Mouse (Mus musculus): Measurements from ENCODE around the gene Yipf7. TPM values are rescaled to one million over a fixed set of nuclear protein-coding genes. Genes with fewer than 3 reads are reported as not detected.

The Yipf7 gene
- polyA plus RNA-seq (2017; shearing (Covaris generic)) = not detected

DNA sequence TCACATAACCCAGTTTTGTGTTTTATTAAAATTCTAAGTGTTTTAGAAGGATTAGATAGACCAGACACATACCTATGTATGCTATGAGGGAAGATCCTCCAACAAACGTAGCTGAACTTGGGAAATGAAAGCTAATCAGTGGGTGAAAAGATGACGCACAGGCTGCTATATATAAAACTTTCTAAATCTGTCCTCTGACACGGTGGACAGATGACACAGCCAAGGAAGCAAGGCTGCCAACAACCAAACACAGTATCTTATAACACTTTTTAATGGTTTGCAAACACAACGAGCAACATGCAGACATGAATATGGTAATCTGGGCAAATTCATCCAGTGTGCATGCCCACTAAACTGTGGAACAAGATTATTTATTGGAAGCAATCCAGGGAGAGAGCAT lies at the start of gene Yipf7:
Gene Yipf7 (minus strand): TSS at position 160 of the 400 bp plus-strand sequence.

DNA sequence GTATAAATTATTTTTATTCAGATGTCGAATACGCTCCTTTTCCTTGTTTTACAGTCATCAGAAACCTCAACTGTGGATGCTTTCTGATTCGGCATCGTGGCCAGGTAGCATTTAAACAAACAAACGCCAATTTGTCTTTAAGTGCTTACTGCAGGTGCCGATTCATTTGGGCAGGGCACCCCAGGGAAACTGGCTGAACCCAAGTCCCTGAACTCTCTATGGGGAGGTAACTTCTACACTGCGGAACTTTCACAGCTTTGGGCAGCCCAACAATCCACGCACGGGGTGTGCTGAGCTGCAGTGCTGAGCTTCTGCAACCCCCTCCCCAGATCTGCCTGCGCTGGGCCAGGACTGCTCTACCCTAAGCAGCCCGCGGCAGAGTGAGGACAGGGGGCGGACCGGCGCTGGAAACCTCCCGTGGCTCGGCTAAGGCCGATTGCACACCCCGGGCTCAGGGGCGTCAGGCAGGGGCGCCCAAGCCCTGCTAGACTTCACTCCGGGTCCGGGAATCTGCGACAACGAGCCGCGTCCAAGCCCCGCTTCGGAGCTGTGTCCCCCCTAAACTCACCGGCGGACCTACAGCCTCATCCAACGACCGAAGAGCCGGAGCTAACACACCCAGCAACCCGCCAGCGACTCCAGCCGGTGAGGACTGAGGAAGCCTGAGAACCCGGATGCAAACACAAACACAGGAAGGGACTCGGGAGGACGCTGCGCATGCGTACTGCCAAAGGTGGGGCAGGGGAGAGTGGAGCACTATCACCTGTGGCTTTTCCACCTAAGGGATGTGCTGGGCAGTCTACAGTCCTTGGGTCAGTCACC lies 49.4 kb upstream of the Yipf7 start, which contains the start of gene Gnpda2:
Gene Gnpda2 (minus strand): TSS at position 701 of the 822 bp plus-strand sequence.

DNA sequence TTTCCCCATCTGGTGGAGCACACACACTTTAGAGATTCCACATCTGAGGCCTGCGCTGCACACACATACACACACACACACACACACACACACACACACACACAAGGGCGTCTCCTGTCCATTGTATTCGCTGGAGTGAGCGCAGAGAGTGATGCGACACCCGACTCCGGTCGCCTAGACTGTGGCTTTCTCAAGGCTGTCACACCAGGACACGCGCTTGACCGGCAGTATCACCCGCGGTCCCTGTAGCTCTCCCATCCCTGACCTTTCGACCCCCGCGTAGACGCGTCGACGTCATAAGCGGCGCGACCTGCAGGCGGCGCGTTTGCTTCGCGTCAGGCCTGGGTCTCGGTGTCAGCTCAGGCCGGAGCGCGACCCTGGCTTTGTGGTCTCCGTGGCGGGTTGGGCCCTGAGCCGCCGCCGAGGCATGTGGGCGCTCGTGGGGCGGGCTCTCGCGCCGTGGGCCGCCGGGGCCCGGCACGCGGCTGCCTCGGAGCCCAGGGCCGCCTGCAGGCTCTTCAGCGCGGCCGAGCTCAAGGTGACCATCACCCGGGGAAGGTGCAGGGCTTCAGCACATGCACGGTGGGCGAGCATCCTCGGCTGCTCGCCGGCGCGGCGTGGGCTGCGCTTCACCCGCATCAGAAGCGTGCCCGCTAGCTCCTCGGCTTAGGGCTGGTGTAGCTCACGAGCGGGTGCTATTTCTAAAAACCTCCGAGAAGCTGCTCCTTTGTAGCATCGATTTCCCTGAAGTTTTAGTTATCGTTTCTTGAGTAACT lies 14.4 kb upstream of the Yipf7 start, which contains the start of gene Guf1:
Gene Guf1 (plus strand): TSS at position 296 of the 776 bp plus-strand sequence.

Other genes with a start within 250 kb of the Yipf7 start
- gene Kctd8, start 201.0 kb downstream of the Yipf7 start, polyA plus RNA-seq (2017; shearing (Covaris generic)) = not detected
- gene Guf1, start 14.3 kb upstream of the Yipf7 start, polyA plus RNA-seq (2017; shearing (Covaris generic)) = 27.3 TPM
- 31.2 TPM for gene Gnpda2, start 49.7 kb upstream of the Yipf7 start, polyA plus RNA-seq (2017; shearing (Covaris generic))

All from effector memory CD4-positive, alpha-beta T cell, adult 5 months (primary cell).